Mouse (Mus musculus) gonadal fat pad, adult 2 months (tissue): ENCODE measurements at regions not wholly inside any gene's neighbourhood (a gene's known extent, or its start where the extent isn't known, plus 50 kb on each side); places are given as distances from the start of the nearest gene placed in this dataset.
"Not testable (repeated sequence)": the region's sequence is repeated elsewhere in the genome, so short reads cannot be mapped to it uniquely, and the experiment has no call there.

Experiments used
- DNase-seq: peaks from one replicate; pipeline ENCODE4 v3.0.0-alpha.2; 2012; ENCODE audit warnings: low read depth

DNA sequence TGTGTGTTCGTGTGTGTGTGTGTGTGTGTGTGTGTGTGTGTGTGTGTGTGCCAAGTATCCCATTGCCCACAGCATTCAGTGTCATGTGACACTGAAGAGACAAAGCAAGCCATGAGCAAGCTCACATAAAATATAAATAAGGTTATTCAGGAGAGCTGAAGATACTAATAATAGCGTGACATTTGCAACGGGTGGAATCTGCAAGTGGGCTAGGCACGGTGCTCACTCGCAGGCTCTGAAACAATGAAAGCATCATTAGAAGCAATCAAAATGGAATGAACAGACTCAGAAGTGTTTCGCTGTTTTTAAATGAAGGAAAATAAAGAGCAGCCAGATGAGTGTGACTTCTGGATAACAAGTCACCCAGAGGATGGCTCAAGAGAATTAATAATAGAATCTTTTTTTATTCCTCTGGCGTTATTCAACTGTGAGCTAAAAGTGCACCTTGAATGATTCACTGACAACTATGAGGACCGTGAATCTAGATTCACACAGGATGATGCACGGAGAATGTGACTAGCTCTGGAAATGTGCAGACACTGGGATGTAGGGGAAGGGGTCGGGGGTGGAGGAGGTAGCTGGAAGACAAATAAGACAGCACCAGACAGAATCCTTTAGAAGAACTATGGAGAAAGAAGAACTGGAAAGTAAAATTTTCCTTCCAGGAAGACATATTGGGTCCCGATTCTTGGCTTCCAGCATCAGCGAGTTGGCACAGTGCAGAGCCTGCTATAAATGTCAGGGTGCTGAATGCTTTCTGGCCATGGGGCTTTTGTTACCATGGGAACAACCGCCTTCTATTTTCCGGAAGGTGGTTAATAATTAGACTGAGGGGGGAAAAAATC, 55.3 kb downstream of the Actbl2 start:
- no peak for DNase-seq

DNA sequence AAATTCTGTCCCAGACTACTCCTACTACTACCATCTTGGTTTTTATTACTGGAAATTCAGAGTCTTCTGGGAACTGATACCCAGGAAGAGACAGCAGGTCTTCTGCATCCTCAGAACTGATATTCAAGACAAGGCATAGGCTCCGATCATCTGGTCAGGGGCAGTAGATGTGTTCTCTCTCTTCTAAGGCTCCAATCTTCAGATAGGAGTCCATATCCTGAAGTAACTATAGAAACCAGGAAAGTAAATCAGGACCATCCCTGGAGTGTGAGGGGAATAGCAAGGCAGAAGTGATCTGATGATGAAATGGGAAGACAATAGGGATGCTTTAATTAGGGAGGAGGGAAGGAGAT, 55.9 kb downstream of the Actbl2 start:
- DNase-seq: no peak

DNA sequence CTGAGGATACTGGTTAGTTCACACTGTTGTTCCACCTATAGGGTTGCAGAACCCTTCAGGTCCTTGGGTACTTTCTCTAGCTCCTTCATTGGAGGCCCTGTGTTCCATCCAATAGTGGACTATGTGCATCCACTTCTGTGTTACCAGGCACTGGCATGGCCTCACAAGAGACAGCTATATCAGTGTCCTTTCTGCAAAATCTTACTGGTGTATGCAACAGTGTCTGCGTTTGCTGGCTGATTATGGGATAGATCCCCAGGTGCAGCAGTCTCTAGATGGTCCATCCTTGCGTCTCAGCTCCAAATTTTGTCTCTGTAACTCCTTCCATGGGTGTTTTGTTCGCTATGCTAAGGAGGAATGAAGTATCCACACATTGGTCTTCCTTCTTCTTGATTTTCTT, 58.7 kb downstream of the Actbl2 start:
- DNase-seq: not testable (repeated sequence)

DNA sequence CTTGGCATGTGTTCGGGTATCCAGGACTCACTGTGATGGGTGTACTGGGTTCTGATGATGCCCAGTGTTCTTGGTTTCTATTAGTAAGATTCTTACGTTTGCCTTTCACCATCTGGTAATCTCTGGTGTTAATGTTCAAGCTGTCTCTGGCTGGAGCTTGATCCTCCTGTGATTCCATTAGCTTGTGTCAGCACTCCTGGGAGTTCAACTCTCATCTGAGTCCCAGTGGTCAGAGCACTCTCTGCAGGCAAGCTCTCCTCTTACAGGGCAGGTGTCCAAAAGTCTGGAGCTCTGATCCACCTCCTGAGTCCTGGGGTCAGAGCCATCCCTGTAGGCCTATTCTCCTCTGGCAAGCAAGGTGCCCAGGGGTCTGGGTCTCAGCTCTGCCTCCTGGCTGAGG, 63.1 kb downstream of the Actbl2 start:
- not testable (repeated sequence) for DNase-seq

DNA sequence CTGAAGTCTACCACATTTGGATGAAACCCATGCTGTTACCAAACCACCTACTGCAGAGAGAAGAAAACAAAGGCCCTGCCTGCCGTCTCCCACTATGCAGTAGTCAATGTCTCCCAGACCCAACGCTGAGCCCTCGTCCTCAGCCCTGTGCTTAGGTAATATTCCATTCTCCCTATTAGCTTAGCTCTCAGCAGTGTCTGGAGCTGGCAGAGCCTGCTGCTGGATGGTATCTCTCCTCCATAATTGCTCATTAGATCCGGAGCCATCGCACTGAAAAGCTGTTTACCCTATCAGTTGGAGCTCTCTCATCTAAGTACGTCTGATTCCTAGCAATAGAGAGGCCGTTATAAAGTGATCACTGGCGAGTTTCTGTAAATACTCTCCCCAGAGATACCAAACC, 68.4 kb downstream of the Actbl2 start:
- DNase-seq: no peak

DNA sequence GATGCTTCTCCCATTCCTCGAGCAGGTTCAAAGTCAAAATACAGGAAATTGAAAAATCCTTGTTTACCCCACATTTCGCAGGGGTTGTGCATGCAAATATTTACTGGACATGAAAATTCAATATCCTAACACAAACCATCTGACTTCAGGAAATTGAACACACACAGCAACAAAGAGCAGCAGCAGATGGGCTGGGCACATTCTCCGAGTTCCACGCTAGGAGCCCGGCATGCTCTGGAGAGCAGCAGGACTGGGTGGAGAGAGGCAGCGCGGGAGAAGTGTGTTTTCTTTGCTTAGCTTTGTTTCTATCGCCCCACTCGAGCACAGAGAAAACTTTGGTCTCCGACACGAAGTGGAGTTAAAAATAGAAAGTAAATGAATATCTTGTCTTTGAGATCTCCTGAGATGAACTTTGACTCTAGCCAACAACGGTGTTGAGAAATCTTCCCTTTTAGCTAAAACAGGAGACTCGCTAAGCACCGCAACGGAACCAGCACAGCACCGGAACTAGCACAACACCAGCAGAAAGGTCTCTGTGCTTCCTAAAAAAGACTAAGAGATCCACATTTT, 71.4 kb downstream of the Actbl2 start:
- DNase-seq: no peak

DNA sequence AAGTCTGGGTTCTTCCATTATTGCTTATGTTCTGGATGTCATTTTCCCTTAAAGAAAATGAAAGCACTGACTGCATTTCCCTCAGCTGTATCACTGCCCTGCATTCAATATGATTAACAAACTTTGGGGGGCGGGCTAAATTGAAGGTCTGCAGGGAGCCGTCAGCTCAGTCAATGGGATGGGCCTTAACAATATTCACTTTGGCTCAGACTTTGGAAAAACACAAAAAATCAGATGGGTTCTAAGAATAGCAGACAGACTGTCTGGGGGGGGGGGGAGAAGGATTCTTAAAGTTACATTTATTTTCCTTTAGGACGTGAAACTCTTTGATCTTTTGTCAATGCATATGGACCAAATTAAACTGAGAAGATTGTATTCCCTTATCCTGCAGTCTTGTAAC, 78.2 kb downstream of the Actbl2 start:
- DNase-seq: no peak

DNA sequence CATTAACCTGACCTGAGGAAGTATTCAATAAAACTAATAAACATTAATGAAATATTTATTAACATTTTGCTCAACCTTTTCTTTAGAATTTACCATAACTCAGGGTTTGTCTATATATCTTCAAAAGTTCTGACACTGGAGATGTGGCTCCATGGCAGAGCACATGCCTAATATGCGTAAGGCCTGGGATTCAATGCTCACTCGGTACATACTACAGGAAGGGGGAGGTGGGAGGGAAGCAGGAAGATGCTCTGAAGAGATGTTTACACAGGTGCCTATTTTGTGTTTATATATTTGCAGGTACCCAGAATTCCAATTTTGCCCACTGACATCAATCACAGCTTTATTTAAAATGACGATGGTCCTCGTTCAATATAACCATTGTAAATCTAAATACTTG, 79.0 kb downstream of the Actbl2 start:
- no peak for DNase-seq

DNA sequence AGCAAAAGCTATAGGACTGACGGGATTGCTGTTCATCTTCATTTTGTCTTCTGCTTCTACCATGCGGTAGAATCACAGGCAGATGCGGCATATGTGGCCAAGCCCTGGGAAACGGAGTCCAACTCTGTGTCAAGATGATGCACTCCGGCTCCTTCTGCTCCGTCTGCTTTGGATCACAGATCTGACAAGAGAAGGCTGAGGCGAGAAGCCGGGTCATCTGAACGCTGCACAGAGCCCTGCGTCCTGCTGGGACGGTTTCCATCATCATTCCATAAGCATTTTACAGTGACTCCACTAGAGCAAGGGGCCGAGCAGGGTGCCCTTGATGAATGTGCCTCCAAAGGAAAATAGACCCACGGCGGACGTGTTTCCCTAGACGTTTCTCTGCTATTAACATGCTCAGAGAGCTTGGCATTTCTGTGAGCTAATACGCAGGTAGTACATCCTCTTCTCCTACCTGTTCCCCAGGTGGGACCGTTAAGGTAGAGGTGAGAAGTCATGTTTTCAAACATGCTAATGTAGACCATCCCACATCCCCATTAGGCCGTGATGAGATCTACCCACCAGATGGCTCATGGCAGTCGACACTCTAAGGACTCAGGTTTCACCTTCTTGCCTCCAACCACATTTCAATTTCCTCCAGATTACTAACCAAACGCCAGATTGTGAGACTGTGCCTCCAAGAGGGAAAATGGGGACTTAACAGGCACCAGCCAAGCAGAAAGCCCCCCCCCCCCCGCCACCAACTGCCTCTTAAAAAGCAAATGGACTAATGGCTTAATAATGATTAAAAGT, 79.6 kb downstream of the Actbl2 start:
- DNase-seq: no peak

DNA sequence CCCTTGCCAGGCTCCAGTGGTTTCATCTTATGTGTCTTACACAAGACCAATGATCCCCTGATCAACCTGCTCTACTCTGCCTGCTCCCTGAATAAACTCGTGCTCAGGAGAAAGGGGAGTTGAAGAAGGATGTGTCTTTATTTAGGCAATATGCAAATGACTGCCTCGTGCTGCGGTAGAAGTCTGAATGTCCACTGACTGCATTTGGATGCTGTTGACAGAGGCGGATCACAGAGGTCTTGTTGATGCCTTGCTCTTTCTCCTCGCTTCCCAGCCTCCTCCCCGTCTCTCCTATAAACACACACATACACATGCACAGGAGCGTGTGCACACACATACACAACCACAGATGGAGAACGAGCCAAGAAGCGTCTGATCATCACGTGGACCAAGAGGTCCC, 90.2 kb downstream of the Actbl2 start:
- no peak for DNase-seq

DNA sequence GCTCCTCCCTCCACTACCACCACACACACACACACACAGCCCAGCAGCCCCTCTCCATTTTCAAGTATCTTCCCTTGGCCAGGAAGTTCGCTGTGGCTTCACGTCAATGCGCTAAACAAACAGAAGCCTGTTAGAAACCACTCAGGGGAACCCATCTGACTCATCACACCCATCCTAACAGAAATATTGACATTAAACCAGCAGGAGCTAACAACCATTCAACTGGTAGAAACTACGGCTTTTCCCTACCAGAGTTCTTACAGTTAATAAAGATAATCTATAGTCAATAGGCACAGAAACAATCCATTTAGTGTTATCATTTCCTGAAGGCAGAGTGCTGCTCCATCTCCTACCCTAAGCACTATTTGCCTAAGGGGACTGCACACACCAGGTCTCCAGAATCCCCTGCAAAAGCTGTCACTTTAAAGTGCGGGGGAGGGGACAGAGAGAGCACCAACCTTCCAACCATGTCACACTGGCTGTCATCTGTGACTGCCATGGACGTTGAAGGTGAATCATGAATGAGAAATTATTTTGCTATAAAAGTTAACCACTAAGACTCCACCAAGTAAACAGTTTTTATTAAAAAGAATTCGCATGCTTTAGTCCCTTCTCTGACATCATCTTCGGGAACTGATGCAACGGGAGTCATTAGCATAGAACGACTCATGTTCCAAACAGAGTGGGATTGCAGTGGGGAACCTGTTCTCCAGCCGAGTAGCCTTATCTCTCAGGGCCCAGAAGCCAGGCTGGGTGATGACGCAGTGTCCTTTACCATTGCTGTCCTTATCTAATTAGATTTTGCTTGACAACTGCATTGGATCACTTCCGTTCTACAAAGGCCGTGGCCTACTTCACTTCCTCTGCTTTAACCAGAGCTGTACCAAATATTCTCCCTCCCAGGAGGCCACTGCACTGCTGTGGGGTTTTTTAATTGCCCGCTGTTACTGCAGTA, 91.0 kb downstream of the Actbl2 start:
- DNase-seq: no peak

DNA sequence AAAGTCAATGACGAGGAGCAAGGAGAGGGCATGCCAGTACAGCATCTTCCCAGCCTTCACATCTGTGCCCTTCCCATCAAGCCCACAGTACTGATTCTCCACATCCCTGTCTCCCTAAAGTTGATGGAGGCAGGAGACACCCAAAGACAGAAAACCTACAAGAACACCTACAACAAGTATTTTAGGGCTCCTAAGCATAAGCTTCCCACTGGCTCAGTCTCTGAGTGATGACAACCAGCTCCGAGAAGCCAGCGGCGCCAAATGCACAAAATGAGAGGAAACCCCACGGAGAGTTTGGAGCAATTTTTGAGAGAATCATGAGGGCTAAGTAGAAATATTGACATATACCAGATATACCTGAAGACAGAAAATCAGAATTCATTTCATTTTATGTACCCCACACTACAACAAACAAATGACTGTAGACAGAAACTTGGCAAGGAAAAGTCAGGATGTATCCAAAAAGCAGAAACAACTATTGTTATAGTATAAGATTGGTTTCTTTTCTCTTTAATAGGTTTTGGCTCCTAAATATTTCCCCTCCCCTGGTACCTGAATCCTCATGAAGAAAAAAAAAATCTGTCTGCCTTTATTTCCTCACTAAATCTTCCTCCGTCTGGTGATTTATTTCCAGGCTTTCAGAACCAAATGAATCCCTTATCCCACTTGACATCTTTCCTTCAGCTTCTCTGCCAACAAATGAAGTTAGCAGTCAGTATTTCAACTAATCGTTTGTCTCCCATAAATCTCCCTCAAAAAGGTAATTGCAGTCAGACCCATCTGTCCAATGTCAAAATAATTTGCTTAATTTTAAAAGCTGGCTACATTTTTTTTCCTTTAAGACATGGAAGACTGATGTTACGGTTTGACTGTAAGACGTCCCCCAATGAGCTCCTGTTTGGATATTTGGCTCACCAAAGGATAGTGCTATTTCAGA, 102.0 kb downstream of the Actbl2 start:
- DNase-seq: no peak

DNA sequence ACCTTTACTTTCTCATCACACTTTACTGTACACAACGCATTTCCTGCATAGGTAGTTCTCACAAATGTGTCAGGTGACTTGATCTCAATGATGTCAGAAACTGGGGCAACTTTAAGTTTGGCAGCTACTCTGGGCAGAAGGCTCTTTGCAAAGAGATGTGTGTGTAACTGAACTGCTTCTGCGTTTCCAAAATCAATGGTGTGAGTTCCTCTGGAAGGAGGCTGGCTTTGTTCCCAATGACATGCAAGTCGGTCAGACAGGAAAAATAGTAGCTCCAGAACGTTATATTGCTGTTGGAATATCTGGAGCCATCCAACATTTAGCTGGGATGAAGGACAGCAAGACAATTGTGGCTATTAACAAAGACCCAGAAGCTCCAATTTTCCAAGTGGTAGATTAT, 106.6 kb downstream of the Actbl2 start:
- DNase-seq: no peak

DNA sequence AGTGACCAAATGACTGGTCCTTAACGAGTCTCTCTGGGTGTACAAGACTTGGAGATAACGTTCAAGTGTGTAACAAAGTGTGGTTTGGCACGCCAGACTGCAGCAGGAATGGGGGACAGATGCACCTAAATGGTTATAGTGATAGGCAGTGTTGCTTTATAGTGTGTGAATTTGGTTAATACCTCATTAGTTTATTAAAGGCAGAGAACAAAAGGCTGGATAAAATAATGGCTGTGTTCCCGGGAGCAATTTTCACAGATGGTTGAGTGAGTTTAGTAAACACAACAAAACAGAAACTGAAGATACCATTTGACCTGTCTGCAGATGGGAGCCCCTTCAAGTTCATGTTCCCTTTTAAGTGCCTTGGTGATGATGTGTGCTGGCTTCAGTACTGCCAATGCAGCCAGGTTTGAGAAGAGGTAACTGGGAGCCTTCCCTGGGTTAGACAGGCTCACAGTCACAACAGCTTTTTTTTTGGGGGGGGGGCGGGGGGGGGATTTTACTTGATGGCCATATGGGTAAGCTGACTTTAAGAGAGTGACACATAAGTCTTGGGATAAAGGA, 108.4 kb downstream of the Actbl2 start:
- DNase-seq: no peak

DNA sequence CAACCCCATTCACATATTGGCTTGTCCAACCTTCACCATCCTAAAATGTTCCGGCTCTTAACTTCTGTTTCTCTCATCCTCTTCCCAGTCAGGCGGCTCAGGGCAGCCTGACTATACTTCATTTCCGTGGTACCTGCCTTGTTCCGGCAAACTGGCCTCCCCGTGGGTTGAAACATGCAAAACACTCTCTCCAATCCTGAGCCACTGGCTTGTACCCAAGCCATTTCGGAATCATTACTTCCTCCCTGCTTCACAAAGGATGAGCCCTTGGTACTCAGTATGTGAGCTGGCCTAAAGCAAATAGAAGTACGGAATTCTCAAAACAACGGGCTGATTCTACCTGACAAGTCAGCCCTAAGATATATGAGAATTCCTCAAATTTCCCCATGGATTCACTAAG, 112.1 kb downstream of the Actbl2 start:
- no peak for DNase-seq

DNA sequence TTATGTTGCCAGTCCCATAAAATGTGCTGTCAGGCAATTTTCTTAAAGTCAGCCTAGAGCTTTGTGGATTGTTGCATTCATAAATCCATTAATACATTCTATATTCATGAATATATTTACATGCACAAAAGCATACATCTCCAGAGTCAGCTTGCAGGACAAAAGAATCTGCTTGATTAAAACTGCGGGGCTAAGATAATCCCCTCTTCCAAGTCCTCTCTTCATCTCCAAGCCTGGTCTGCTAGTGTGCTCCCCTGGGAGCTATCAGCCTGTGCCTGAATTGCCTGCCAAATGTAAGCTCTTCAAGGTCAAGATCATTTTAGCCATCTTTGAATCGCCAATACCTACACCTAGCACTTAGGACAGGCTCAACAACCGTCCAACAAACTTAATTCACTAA, 112.8 kb downstream of the Actbl2 start:
- no peak for DNase-seq

DNA sequence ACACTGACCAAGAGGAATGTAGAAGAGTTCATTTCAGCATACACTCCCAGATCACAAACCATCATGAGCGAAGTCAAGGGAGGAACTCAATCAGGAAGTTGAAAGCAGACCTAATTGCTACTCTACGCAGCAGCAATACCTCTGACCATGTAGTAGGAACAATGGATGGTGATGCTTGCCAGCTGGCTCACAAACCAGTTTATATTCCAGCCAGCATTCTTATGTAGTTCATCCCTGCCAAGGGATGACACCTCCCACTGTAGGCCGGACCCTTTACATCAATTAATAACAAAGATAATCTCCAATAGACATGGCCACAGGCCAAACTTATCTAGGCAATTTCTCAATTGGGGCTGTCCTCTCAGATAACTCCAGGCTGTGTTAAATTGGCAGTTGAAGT, 115.1 kb downstream of the Actbl2 start:
- DNase-seq: peak; percentile 75

DNA sequence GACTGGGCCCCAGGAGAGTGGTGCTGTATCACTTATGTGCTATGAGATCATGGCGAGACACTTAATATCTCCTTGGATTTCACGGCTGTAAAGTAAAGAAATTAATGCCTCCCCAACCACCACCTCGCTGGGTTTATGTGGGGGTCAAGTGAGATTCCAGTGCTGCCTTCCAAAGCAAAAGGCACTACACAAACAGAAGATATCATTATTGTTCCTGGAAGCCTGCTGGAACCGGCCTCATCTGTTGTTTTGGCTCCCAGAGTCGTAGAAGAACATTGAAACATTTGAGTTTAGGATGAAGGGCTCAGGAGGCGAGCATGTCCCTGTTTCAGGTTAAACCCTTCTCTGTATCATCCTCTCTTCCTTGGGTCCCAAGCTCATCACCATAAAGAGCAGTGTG, 116.6 kb downstream of the Gpbp1 start:
- no peak for DNase-seq

DNA sequence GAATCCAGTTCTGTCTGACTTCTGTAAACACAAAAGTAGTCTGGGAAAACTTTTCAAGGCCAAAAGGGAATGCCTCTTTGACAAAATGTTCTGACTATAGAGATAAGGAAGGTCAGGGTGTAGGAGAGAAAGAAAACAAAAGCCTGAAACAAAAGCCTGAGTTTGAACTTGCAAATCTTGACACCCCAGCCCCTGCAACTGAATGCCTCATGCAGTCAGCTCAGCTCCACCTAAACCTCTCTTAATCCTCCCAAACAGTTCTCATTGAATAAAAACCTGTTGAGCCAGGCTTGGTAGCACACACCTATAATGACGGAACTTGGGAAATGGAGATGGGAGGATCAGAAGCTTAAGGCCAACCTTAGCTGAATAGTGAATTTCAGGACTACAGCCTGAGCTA, 116.1 kb downstream of the Gpbp1 start:
- DNase-seq: peak; percentile 20
